Mouse (Mus musculus) adrenal gland (tissue): Measurements from ENCODE around the gene Gm10800.
"Not testable (repeated sequence)": the region's sequence is repeated elsewhere in the genome, so short reads cannot be mapped to it uniquely, and the experiment has no call there.

Experiments used
- intact Hi-C: fragments of 180-260 bp; cut with DNase I; formaldehyde crosslinking; loops from one replicate; pipeline ENCODE4 v1.15.1; 2025
- long read RNA-seq, 2 experiments: library from polyadenylated mRNA; unstranded; transcript quantifications; one replicate each; pipeline ENCODE4 v2.0.0; 2020; ENCODE audit warnings: borderline replicate concordance in 1 of 2; ENCODE audit not compliant: insufficient replicate concordance in 1 of 2

The Gm10800 gene
- long read RNA-seq, experiment 1, partial matches to known transcripts: 0 of 21 reads
- long read RNA-seq, experiment 1, other reads (novel, unspliced or antisense): 21 of 21 reads
- long read RNA-seq, experiment 2, partial matches to known transcripts: 0 of 12 reads
- long read RNA-seq, experiment 2, other reads (novel, unspliced or antisense): 12 of 12 reads

GRCm38 (mm10) chr2:98667201-98667600, at the start of gene Gm10800:
Gene Gm10800 (minus strand): TSS chr2:98667301.
- intact Hi-C loops: not testable (repeated sequence)

GRCm38 (mm10) chr2:98697533-98697932, 30.4 kb upstream of the Gm10800 start:
- intact Hi-C loops: no loop called here

GRCm38 (mm10) chr2:98661937-98662336, 5.2 kb downstream of the Gm10800 start, which contains the start of gene Gm10801:
Gene Gm10801 (plus strand): TSS chr2:98662237.
- intact Hi-C loops: not testable (repeated sequence)
